Mouse (Mus musculus) heart, adult 2 months (tissue): ENCODE measurements around the gene Dclk2.

Experiments used
- CTCF ChIP-seq: fragments of 200-600 bp; IDR thresholded peaks from 2 replicates; pipeline ENCODE4 v1.8.1; 2022; ENCODE audit warnings: antibody characterized with exemption, mild to moderate bottlenecking, moderate library complexity
- EP300 ChIP-seq: fragments of 200-500 bp; IDR thresholded peaks from 2 replicates; pipeline ENCODE4 v1.6.1; 2011; ENCODE audit warnings: low read depth, low read length, control low read depth; ENCODE audit not compliant: insufficient read depth
- POLR2A ChIP-seq: fragments of 200-500 bp; IDR thresholded peaks from 2 replicates; pipeline ENCODE4 v1.6.1; 2011; ENCODE audit warnings: mild to moderate bottlenecking, low read depth, low read length, control low read depth; ENCODE audit not compliant: insufficient read depth

DNA sequence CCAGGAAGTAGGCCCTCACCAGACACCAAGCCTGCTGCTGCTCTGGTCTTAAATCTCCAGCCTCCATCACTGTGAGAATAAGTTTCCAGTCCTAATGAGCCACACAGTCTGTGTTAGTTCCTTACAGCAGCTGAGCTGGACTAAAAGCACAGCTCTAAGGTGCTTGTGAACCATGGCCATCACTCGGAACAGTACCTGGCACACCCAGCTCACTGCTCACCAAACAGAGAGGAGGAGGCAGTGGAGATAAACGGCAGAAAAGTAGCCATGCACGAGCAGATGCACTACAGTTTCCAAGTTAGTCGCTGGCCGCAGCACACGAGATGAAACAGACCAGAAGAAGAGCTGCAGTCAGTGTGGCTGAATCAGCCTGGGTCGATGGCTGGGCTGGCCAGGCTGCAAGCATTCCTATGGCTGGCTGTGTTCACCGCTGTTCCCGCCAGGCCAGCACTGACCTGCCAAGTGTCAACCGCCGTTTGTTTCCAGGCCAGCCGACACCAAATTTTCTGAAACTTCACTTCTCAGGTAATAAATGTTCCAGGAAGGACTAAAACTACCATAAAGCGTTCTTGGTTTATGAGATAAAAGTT, 122.7 kb downstream of the Dclk2 start:
- TF ChIP-seq CTCF (no peak), POLR2A (no peak), EP300 (no peak)
